Mouse (Mus musculus) adrenal gland, adult 10 weeks (tissue): ENCODE measurements around the gene Clybl. TPM values are rescaled to one million over a fixed set of nuclear protein-coding genes. Genes with fewer than 3 reads are reported as not detected.

Source experiments
- polyA plus RNA-seq: library from polyadenylated mRNA; stranded (reverse); fragments of 350-450 nt; fragmentation: Illumina TruSeq; extraction: RNeasy Lipid Tissue Mini Kit (QIAGEN cat#74804); gene quantifications from one replicate; pipeline ENCODE4 v1.2.3, GENCODE M21; 2014; ENCODE audit warnings: low read depth, low replicate concordance

The Clybl gene
- 79.0 TPM for polyA plus RNA-seq

DNA sequence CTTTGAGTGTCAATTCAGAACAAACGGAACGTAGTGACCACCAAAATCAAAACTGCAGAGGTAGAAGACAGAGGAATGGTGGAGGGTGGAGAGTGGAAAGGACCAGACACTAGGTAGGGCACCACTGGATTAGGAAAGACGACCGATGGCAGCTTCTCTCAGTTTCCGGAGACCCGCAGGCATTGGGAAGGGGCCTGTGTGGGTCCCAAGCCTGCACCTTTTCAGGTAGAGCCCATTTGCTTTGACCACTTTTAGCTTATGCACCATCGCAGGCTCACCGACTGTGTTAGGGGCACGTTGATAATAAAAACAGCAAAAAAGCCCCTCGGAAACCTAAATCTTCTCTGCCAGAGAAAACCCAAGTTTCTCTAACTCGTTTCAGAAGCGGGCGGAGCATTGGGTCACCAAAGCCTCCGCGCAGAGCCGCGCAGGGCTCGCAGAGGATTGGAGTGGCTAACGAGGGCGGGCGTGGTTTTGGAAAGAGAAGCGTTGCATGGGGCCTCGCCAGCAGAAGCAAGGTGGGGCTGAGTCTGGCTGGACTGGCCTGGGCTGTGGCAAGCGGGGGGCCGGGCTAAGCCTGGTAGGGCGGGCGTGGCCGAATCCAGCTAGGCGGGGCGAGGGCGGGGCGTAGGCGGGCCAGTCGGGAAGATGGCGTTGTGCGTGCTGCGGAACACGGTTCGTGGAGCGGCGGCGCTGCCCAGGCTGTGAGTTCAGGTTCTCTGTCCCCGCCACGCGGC is at the start of gene Clybl:
Gene Clybl, plus strand, starts transcription at position 627 of the 737 bp plus-strand sequence.

DNA sequence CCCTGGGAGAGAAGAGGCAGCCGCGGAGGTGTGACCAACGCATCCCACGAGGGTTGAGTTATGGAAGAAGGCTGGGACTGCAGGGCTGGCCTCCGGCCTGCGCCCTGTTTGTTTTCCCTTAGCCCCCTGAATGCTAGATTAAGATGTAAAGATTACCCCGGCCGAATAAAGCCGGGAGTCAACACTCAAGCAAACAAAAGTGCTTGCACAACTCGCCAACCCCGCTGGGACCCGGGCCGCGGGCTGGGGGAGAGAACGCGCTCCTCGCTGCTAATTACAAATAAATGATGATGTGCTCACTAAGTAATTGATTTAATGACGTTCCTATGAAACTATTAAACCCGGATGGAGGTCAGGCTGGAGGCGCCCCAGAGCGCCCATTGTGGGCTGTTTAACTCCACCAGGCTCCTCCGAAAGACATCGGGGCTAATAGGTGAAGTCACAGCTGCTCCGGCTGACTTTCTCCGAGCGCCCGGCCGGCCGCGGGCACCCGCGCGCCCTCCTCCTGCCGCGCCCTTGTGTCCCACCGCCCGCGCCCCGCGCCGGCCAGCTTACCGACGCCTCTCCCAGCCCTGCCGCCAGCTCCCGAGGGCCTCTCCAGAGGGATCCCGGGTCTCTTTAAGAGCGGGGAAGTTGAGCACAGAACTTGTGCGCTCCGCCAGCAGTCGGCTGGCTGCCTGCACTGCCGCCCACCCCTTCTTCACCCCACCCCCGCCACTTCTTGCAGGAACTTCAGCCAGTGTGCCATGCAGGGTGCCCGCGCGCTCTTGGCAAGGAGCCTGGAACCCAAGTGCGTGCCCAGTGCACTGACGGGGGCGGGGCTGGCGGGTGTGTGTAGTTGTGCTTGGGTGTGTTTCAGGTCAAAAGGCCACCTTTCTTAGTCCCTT is 269.2 kb downstream of the Clybl start, which contains the start of gene Gm5089:
Gene Gm5089, minus strand, starts transcription at position 620 of the 887 bp plus-strand sequence.

Other genes with a start within 250 kb of the Clybl start
- gene Gpr183, start 216.5 kb upstream of the Clybl start, polyA plus RNA-seq, result 0.47 TPM
- not detected for gene Timm8a2, start 147.0 kb upstream of the Clybl start, polyA plus RNA-seq
- 663 TPM for gene Tm9sf2, start 74.7 kb upstream of the Clybl start, polyA plus RNA-seq